ENCODE assay signal across 11 mouse cellular contexts in the genomic region with DNA sequence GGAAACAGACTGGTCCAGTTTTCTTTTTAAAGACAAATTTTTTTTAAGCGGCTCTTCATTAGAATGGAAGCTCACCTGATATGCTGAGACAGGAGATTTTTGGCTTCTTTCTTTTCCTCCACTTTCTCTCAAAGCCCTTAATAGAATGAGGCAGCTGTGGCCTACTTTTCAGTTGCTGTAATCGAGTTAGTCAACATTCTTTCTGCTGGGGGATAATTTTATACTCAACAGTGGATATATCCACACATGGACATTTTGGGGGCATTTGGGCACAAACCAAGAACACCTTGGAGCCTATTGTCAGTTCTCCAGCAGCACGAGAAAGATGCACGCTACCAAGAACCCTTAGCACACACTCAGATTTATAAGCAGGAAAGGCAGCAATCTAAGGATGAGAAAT.
"Had no signal": no experiment of that assay in that cellular context is flagged by ENCODE, and none has a peak within 500 bp of the region (broad histone marks: within the 10 kb centered on the region; RNA-seq: fewer than 3 reads in every experiment).

No protein-coding gene starts in this region.

- ATAC-seq: liver, postnatal 0 days; lung, postnatal 0 days; midbrain, embryonic 16.5 days had no signal

- DNase-seq: liver, embryonic 13.5 days; liver, postnatal 0 days; lung, adult 2 months; lung, postnatal 14 days; lung, postnatal 36 days; midbrain, embryonic 14.5 days; thymus, adult 18-20 months; thymus, postnatal 14 days; thymus, postnatal 36 days had no signal
